Mouse (Mus musculus) stomach, embryonic 15.5 days (tissue): Measurements from ENCODE around the gene Cdc14a. TPM values are rescaled to one million over a fixed set of nuclear protein-coding genes. Genes with fewer than 3 reads are reported as not detected.
A peak's percentile ranks its signal among the peaks of the same experiment; 100 is the strongest.

ENCODE experiments used
- ATAC-seq: fragments of 200-750 bp; cut with Nextera tagmentation; 2 replicates; pipeline ENCODE4 v1.8.0; 2017; ENCODE audit warnings: low read depth, moderate number of reproducible peaks, moderate TSS enrichment; ENCODE audit not compliant: insufficient read depth, low FRiP score
- H3K27ac ChIP-seq: fragments of 300-500 bp; sonication (generic); 2 replicates; pipeline ENCODE4 v1.5.1; 2015; ENCODE audit warnings: mild to moderate bottlenecking, inconsistent platforms
- H3K27me3 ChIP-seq: fragments of 300-500 bp; sonication (generic); replicated peaks from 2 replicates; pipeline ENCODE4 v1.6.1; 2015; ENCODE audit warnings: inconsistent platforms
- H3K36me3 ChIP-seq: fragments of 300-500 bp; sonication (generic); 2 replicates; pipeline ENCODE4 v1.6.1; 2015; ENCODE audit warnings: inconsistent platforms
- H3K4me1 ChIP-seq: fragments of 300-500 bp; sonication (generic); 2 replicates; pipeline ENCODE4 v1.6.1; 2015; ENCODE audit warnings: inconsistent platforms
- H3K4me2 ChIP-seq: fragments of 300-500 bp; sonication (generic); 2 replicates; pipeline ENCODE4 v1.6.1; 2015; ENCODE audit warnings: mild to moderate bottlenecking, inconsistent platforms
- H3K4me3 ChIP-seq: fragments of 300-500 bp; sonication (generic); replicated peaks from 2 replicates; pipeline ENCODE4 v1.5.1; 2015; ENCODE audit warnings: inconsistent platforms
- H3K9ac ChIP-seq: fragments of 300-500 bp; sonication (generic); 2 replicates; pipeline ENCODE4 v1.6.1; 2015; ENCODE audit warnings: inconsistent platforms
- H3K9me3 ChIP-seq: fragments of 300-500 bp; sonication (generic); 2 replicates; pipeline ENCODE4 v1.6.1; 2016; ENCODE audit warnings: inconsistent platforms
- WGBS: fragments of 180-500 bp; shearing (Covaris S2); methylation state at CpG from one replicate; pipeline ENCODE4 v1.1.7; 2015; 5-methylcytosine and 5-hydroxymethylcytosine counted together
- polyA plus RNA-seq: library from polyadenylated mRNA; unstranded; fragments of >200 nt; fragmentation: Nextera tagmentation; extraction: Ambion mirVana; gene quantifications from 2 replicates; pipeline ENCODE4 v1.2.1, GENCODE M21; 2015

Cdc14a gene
- polyA plus RNA-seq, 1 experiment from 2014 or later, result 9.1 TPM

DNA sequence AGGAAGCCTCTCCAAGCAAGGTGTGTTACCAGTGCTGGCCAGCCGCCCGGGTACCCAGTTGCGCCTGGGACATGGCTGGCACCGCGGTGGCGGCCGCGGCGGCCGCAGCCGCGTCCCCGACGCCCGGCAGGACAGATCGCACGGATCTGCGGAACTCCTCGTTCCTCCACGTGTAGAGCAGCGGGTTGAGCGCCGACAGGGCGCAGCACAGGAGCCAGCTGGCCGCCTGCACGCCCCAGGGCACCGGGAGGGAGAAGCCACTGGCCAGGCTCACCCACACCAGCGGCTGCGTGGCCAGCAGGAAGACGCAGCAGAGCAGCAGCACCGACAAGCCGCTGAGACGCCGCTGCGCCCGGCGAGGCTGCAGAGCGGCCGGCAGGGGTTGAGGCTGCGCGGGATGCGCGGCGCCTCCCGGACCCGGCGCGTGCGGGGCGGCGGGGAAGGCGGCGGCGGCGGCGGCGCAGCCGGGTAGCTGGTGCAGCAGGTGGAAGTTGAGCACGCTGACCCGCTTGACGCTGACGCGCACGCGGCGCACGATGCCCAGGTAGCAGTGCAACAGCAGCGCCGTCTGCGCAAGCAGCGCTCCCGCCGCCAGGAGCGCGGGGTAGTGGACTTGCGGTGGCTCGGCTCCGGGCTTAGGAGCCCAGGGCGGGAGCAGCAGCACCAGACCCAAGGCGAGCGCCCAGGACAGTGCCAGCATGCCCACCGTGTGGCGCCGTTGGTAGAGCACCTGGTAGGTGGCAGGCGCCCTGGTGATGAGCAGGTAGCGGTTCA is 172.2 kb downstream of the Cdc14a start:
- Histone ChIP-seq H3K36me3 (no peaks in the 10 kb centered on the region), H3K4me3 (peak overlapping the region; percentile 50), H3K27ac (no peak overlapping the region), H3K9me3 (no peaks in the 10 kb centered on the region), H3K4me2 (peak overlapping the region; percentile 98), H3K4me1 (peaks cover 13% of the 10 kb centered on the region), H3K9ac (peak overlapping the region; percentile 14; the same call in 1 of the 2 replicates), H3K27me3 (peaks cover 24% of the 10 kb centered on the region)
- peak; percentile 38; the same call in 1 of the 2 replicates for ATAC-seq
- 1% methylated on average over 83 of the region's 86 CpGs for WGBS

DNA sequence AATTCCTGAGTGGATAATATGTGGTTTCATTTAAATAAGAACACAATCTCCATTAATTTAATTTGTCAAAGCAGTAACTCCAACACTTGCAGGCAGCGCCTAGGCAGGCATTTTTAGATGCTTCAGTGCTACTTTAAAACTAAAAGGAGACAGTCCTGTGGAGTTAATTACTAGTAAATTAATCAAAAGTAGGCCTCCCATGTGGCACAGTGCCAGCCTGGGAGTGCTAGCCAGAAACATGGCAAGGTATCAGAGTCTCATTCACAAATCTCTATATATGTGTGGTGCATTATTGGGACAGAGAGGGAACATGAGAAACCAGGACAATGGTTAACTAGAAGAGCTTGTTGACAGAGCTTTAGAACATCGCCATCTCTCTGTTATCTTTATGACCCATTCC is 174.8 kb downstream of the Cdc14a start:
- no peak for ATAC-seq
- no peak overlapping the region for H3K9ac ChIP-seq
- peaks cover 24% of the 10 kb centered on the region for H3K27me3 ChIP-seq
- H3K36me3 ChIP-seq, result no peaks in the 10 kb centered on the region
- no peak overlapping the region for H3K27ac ChIP-seq
- H3K4me2 ChIP-seq, result no peak overlapping the region
- peaks cover 13% of the 10 kb centered on the region for H3K4me1 ChIP-seq
- H3K4me3 ChIP-seq, result no peak overlapping the region
- 69% methylated on average over 2 of the region's 2 CpGs for WGBS
- H3K9me3 ChIP-seq, result no peaks in the 10 kb centered on the region

- no peak overlapping the region for H3K9ac ChIP-seq
- H3K27ac ChIP-seq, result no peak overlapping the region
- no peaks in the 10 kb centered on the region for H3K9me3 ChIP-seq
Observed at GRCm38 (mm10) chr3:116244476-116244875, 179.4 kb downstream of the Cdc14a start.

GRCm38 (mm10) chr3:116242685-116243084 is 181.1 kb downstream of the Cdc14a start:
- H3K9ac ChIP-seq, result no peak overlapping the region
- no peaks in the 10 kb centered on the region for H3K9me3 ChIP-seq
- no peaks in the 10 kb centered on the region for H3K36me3 ChIP-seq
- no peak for ATAC-seq
- H3K27me3 ChIP-seq, result no peaks in the 10 kb centered on the region
- WGBS, result 83% methylated on average over 9 of the region's 9 CpGs
- no peak overlapping the region for H3K4me2 ChIP-seq
- H3K27ac ChIP-seq, result no peak overlapping the region
- H3K4me3 ChIP-seq, result no peak overlapping the region
- H3K4me1 ChIP-seq, result no peaks in the 10 kb centered on the region

More at GRCm38 (mm10) chr3:116244476-116244875, 179.4 kb downstream of the Cdc14a start:
- 46% methylated on average over 6 of the region's 6 CpGs for WGBS
- H3K36me3 ChIP-seq, result no peaks in the 10 kb centered on the region
- no peaks in the 10 kb centered on the region for H3K4me1 ChIP-seq
- no peak overlapping the region for H3K4me3 ChIP-seq
- no peaks in the 10 kb centered on the region for H3K27me3 ChIP-seq
- H3K4me2 ChIP-seq, result no peak overlapping the region
- ATAC-seq, result no peak

- H3K4me2 ChIP-seq, result no peak overlapping the region
- H3K4me1 ChIP-seq, result no peaks in the 10 kb centered on the region
- H3K9me3 ChIP-seq, result no peaks in the 10 kb centered on the region
- H3K27ac ChIP-seq, result no peak overlapping the region
- no peaks in the 10 kb centered on the region for H3K36me3 ChIP-seq
- no peak overlapping the region for H3K4me3 ChIP-seq
- no peaks in the 10 kb centered on the region for H3K27me3 ChIP-seq
- no peak overlapping the region for H3K9ac ChIP-seq
- WGBS, result 84% methylated on average over 5 of the region's 5 CpGs
- ATAC-seq, result no peak
Observed at GRCm38 (mm10) chr3:116237527-116237926, 186.3 kb downstream of the Cdc14a start.

- Histone ChIP-seq H3K4me2 (no peak overlapping the region), H3K27me3 (no peaks in the 10 kb centered on the region), H3K9ac (no peak overlapping the region), H3K36me3 (no peaks in the 10 kb centered on the region), H3K9me3 (no peaks in the 10 kb centered on the region), H3K4me3 (no peak overlapping the region), H3K4me1 (no peaks in the 10 kb centered on the region), H3K27ac (no peak overlapping the region)
- WGBS, result 75% methylated on average over 4 of the region's 4 CpGs
- peak; percentile 31; the same call in 1 of the 2 replicates for ATAC-seq
Observed at GRCm38 (mm10) chr3:116236856-116237255, 187.0 kb downstream of the Cdc14a start.

- 78% methylated on average over 3 of the region's 3 CpGs for WGBS
- Histone ChIP-seq H3K27me3 (no peaks in the 10 kb centered on the region), H3K27ac (no peak overlapping the region), H3K4me1 (no peaks in the 10 kb centered on the region), H3K9ac (no peak overlapping the region), H3K36me3 (no peaks in the 10 kb centered on the region), H3K4me2 (no peak overlapping the region), H3K4me3 (no peak overlapping the region), H3K9me3 (no peaks in the 10 kb centered on the region)
- no peak for ATAC-seq
Observed at GRCm38 (mm10) chr3:116233515-116233914, 190.3 kb downstream of the Cdc14a start.

DNA sequence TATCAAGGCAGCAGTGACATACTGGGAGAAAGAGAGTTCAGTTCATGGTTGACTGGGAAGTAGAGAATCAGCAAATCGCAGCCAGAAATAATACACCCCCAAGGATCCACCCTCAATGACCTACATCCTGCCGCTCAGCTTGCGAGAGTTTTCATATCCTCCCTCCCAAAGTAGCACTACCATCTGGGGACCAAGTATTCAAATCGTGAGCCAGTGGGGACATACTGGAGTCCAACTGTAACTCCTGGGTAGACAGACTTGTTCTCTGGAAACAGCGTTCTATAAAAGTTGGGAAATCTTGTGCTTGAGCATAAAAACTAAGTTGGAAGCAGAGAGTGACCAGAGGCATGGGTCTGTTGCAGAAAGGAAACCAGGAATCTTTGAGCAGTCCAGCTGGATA is 191.1 kb downstream of the Cdc14a start:
- no peak overlapping the region for H3K4me3 ChIP-seq
- no peak overlapping the region for H3K4me2 ChIP-seq
- no peak overlapping the region for H3K9ac ChIP-seq
- WGBS, result 78% methylated on average over 5 of the region's 5 CpGs
- no peak for ATAC-seq
- no peaks in the 10 kb centered on the region for H3K27me3 ChIP-seq
- no peak overlapping the region for H3K27ac ChIP-seq
- H3K9me3 ChIP-seq, result no peaks in the 10 kb centered on the region
- no peaks in the 10 kb centered on the region for H3K36me3 ChIP-seq
- no peaks in the 10 kb centered on the region for H3K4me1 ChIP-seq

DNA sequence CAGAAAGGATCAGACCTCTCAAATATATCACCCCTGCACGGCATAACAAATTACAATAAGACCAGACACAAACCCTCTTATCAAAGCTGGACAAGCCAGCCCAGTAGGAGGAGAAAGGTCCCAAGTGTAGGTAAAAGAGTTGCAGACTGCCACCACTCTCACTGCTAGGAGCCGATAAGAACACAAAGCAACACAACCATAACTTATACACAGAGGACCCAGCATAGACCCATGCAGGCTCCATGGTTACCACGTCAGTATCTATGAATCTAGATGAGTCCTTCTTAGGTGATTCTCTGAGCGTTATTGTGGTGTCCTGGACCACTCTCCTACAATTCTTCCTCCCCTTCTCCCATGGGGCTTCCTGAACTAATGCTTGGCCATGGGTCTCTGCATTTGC is 194.5 kb downstream of the Cdc14a start:
- WGBS, result 80% methylated on average over 4 of the region's 4 CpGs
- H3K4me1 ChIP-seq, result no peaks in the 10 kb centered on the region
- no peak overlapping the region for H3K4me3 ChIP-seq
- H3K9me3 ChIP-seq, result no peaks in the 10 kb centered on the region
- no peak overlapping the region for H3K27ac ChIP-seq
- no peak for ATAC-seq
- H3K27me3 ChIP-seq, result no peaks in the 10 kb centered on the region
- H3K4me2 ChIP-seq, result no peak overlapping the region
- H3K36me3 ChIP-seq, result no peaks in the 10 kb centered on the region
- no peak overlapping the region for H3K9ac ChIP-seq

GRCm38 (mm10) chr3:116228360-116229245 is 195.2 kb downstream of the Cdc14a start:
- H3K4me1 ChIP-seq, result no peaks in the 10 kb centered on the region
- 64% methylated on average over 11 of the region's 11 CpGs for WGBS
- no peak overlapping the region for H3K27ac ChIP-seq
- H3K4me3 ChIP-seq, result no peak overlapping the region
- no peaks in the 10 kb centered on the region for H3K36me3 ChIP-seq
- H3K27me3 ChIP-seq, result no peaks in the 10 kb centered on the region
- no peak overlapping the region for H3K9ac ChIP-seq
- H3K9me3 ChIP-seq, result no peaks in the 10 kb centered on the region
- no peak for ATAC-seq
- H3K4me2 ChIP-seq, result no peak overlapping the region

DNA sequence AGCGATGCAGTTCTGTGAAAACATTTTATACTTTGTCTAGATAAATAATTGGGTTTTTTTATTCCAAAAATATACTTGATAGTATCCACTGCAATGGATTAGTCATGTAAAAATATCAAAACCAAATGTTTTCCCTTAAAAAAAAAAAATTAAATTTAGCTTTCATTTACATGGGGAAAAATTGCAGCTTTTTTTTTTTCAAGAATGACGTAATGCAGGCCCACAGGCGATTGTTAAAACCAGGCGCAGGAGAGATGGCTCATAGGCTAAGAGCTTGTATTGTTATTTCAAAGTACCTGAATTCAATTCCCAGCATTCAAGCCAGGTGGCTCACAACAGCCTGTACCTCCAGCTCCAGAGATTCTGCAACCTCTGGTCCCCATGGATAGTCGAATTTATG is 196.4 kb downstream of the Cdc14a start:
- no peak overlapping the region for H3K4me3 ChIP-seq
- H3K4me1 ChIP-seq, result no peaks in the 10 kb centered on the region
- H3K9me3 ChIP-seq, result no peaks in the 10 kb centered on the region
- H3K4me2 ChIP-seq, result no peak overlapping the region
- 75% methylated on average over 5 of the region's 5 CpGs for WGBS
- H3K27me3 ChIP-seq, result no peaks in the 10 kb centered on the region
- H3K9ac ChIP-seq, result no peak overlapping the region
- ATAC-seq, result no peak
- H3K27ac ChIP-seq, result no peak overlapping the region
- H3K36me3 ChIP-seq, result no peaks in the 10 kb centered on the region

GRCm38 (mm10) chr3:116226915-116227314 is 196.9 kb downstream of the Cdc14a start:
- Histone ChIP-seq H3K4me2 (no peak overlapping the region), H3K9me3 (no peaks in the 10 kb centered on the region), H3K4me1 (no peaks in the 10 kb centered on the region; the same call in 1 of the 2 replicates), H3K36me3 (no peaks in the 10 kb centered on the region), H3K9ac (no peak overlapping the region), H3K27ac (no peak overlapping the region), H3K27me3 (no peaks in the 10 kb centered on the region), H3K4me3 (no peak overlapping the region)
- WGBS, result 83% methylated on average over 6 of the region's 6 CpGs
- no peak for ATAC-seq
